Mouse (Mus musculus): ENCODE data around the gene Vars.
"Not testable (repeated sequence)": the region's sequence is repeated elsewhere in the genome, so short reads cannot be mapped to it uniquely, and the experiment has no call there.

Vars gene

DNA sequence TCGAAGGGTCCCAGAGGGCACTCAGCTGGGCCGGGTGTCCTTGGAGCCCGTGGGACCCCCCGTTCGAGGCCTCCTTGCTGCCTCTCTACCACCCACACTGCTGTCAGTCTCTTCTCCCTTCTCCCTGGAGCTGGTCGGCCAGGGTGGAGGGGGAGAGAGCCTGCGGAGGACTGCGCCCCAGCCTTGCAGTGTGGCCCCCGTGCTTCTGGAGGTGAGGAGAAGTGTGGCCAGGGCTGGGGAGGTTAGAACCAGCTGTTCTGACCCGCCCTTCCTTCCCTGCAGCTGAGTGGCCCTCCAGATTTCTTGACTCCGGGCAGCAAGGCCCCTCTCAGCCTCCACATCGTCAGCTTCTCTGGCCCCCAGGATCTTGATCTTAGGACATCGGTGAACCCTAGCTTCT, 23.5 kb downstream of the Vars start:
- no peak for DNase-seq (ENCODE audit: low spot score in 2 of 2)

DNA sequence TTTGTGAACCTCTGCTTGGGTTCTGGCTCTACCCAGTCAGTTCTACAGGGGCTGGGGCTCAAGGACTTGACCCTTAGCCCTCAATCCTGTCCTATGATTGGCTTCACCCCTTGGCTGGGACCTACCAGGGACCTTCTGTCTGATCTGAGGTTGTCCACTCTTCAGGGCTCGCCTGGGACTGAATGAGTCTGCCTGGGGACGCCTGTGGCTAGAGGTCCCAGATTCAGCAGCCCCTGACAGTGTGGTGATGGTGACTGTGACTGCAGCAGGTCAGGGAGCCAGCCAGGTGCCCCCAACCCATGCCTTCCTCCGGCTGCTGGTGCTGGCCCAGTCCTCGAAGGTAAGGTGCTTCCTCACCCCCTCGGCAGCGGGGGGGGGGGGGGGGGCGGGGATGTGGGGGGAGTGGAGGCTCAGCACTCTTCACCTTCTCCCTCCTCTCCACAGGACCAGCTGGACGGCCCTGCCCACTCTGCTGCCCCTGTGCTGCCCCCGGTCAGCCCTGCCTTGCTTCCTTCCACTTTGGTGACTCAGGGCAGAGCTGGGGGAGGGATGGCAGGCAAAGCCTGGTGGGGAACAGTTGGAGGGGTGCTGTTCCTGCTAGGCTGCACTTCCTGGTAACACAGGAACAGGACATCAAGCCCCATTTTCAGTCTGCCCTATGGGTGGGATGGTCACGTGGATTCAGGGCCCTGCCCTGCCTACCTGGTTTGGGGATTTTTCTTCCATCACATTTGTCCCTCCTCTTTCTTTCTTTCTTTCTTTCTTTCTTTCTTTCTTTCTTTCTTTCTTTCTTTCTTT, 24.1 kb downstream of the Vars start:
- DNase-seq (ENCODE audit: low spot score in 2 of 2): no peak

DNA sequence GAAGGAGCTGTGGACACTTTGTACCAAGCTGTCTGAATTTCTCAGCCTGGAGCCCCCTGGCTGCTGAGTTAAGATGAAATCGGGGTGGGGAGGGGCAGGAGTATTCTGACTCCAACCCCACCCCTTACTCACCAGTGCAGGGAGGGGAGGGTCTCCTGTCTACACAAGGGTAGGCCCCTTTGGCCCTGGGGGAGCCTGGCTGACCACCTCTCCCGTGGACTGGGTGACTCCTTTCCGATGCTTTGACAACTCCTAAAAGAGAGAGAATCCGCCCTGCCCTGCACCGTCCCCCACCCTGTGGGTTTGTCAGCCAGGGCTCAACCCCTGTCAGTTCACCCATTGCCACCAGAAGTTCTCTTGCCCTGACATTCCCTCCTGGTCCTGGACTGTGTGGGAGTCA, 25.4 kb downstream of the Vars start:
- no peak for DNase-seq (ENCODE audit: low spot score in 2 of 2)

DNA sequence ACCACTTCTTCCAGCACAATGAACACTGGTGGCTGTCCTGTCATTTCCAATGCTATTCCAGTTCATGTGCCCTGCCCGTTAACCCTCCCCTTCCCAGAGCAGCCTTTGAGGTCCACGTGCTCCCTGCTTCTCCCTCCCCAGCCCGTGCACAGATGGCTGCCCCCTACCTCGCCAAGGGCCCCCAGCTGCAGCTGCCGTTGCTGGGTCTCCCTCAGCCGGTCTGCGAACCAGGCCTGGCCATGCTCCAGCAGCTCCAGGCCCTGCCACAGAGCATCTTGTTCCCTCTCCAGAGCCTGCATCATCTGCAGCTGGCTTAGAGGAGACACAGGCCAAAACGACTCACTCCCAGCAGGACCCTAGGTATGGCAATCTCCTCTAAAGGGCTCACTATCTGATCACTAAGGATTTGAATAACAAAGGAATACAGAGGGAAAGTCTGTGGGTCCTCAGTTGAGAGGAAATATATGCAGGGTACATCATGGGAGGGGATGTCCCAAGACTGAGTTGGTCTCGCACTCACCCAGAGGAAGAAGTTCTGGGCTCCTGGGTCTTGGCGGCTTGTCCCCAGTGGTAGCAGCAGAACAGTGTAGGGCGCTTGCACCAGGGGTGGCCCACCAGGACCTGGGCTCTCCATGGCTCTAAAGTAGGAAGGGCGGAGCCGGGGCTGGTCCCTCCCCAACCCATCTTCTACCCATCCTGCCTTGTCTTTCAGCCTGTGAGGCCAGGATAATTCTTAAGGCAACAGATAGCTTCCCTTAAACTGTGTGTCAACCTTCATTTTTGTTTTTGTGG, 26.7 kb downstream of the Vars start, which contains the start of gene Sapcd1:
TSS of gene Sapcd1 (minus strand) at position 740 of the 792 bp plus-strand sequence.
- no peak for DNase-seq (ENCODE audit: low spot score in 2 of 2)

DNA sequence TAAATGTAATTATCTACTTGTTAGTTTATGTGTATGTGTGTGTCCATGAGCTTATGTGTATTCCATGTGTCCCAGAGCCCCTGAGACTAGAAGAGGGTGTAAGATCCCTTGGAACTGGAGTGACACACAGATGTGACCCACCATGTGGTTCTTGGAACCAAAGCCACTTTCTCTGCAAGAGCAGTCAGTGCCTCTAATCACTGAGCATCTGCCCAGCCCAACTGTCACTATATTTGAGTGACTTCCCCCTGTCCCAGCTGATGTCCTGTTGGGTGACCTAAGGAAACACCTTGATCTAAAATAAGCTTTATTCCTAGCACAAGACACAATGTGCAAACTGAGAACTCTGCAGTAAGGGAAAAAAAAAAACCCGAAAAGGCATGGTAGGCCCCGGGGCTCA, 27.5 kb downstream of the Vars start:
- DNase-seq (ENCODE audit: low spot score in 2 of 2): no peak

DNA sequence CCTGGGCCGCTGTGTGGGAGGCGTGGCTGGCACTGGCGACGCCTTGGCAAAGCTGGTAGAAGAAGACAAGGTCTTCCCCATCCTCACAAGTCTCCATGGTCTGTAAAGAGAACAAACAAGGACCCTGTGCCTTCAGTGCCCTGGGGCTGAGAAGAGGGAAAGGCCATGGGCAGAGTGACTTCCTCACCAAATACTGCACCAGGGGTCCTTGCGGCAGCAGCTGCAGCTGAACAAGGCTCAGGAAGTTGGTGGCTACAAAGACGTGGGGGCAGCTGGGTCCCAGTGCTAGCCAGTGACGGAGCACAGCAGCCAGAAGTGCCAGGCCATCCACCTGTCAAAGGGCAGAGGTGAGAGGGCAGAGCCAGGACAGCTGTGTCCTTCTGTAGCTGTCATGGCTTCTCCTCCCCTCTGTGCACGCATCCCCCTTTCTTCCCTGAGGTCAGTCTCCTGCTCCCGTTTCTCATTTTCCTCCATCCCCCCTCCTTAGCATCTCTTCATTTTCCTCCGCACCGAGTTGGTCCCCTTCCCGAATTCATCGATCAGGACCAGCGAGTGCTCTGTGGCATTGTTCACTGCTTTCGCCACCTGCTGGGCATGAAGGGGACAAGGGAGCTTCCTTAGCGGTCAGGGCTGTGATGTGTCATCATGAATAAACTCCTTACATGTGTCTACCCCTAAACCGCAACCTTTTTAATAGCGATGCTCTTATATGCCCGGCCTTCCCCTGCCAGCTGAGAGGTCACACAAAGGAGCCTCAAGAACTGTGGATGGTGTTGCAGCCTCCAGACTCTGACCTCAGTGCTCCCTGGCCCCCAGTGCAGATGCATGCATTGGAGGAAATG, 29.1 kb downstream of the Vars start:
- no peak for DNase-seq (ENCODE audit: low spot score in 2 of 2)

DNA sequence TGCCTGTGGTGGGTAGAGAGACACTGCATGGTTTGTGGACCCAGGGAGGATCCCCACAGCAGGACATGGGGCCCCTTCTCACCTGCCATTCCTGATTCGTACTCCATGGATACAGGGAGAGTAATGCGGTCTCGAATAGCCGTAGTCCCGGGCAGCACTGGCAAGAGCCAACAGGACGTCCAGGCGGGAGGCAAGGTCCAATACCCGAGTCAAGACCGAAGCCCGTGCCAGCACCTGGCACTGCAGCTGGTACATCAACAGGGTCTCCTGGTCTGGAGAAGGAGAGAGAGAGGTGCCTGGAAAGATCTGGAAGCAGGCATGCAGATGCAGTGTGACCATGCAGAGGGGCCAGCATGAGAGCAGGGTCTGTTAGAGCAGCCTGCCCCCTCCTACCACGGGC, 30.5 kb downstream of the Vars start:
- DNase-seq (ENCODE audit: low spot score in 2 of 2): no peak

DNA sequence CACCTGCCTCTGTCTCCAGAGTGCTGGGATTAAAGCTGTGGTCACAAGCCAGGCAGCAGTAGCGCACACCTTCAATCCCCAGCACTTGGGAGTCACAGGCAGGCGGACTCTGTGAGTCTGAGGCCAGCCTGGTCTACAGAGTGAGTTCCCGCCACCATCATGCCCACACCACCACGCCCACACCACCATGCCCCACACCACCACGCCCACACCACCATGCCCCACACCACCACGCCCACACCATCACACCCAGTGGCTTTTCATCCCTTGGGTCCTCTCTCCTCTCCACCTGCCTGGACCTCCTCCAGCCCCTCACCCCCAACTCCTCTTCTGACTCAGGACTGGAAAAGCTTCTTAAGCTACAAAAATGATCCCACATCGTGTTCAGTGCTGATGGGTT, 31.1 kb downstream of the Vars start:
- no peak for DNase-seq (ENCODE audit: low spot score in 2 of 2)

DNA sequence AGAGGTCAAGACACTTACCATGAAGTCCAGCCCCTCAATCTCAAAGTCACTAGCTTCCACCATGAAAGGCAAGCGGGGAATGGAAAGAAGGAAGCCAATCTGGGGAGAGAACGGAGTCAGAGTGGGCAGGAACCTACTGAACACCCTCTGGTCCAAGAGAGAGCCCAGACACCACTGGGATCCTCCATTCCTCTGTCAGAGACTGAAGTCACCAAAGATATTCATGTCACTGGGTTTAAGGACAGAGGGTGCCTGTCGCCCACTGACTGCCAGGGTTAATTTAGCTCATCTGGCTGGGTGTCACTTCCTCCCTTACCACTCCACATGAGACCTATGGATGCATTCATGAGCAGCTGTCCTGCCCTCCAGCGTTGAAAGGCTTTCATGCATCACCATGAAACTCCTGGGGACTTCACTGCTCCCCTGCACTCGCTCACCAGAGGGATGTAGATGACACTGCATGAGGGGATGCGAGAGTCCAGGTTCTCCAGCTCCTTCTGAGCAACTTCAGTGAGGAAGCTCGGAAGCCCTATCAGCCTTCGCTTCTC, 31.6 kb downstream of the Vars start:
- no peak for DNase-seq (ENCODE audit: low spot score in 2 of 2)

DNA sequence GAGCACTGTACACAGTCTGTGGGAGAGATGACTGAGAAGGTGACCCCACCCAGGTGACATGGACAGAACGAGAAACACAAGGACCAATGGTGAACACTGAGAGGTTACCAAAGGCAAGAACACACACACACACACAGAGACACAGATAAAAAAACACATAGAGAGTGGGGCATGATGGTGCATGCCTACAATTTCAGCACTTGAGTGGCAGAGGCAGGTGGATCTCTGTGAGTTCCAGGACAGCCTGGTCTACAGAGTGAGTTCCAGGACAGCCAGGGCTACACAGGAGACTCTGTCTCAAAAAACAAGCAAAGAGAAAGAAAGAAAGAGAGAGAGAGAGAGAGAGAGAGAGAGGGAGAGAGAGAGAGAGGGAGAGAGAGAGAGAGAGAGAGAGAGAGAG, 32.9 kb downstream of the Vars start:
- DNase-seq (ENCODE audit: low spot score in 2 of 2): not testable (repeated sequence)

DNA sequence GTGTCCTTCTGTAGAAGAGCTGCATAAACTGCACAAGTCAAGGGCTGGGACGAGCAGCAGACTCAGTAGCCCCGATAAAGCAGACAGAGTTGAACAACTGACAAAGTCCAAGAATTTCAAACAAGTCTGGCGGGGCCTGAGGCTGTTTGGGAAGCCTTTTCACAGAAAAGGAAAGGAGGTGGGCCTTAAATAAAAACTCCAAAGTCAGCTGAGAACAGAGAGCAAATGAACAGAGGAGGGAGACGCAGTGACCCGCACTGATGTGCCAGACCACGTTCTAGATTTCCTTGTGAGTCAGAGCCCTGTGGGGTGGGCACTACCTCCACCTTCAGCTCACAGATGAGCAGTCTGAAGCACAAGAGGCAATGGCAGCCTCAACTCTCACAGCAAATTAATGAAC, 34.1 kb downstream of the Vars start:
- no peak for DNase-seq (ENCODE audit: low spot score in 2 of 2)

DNA sequence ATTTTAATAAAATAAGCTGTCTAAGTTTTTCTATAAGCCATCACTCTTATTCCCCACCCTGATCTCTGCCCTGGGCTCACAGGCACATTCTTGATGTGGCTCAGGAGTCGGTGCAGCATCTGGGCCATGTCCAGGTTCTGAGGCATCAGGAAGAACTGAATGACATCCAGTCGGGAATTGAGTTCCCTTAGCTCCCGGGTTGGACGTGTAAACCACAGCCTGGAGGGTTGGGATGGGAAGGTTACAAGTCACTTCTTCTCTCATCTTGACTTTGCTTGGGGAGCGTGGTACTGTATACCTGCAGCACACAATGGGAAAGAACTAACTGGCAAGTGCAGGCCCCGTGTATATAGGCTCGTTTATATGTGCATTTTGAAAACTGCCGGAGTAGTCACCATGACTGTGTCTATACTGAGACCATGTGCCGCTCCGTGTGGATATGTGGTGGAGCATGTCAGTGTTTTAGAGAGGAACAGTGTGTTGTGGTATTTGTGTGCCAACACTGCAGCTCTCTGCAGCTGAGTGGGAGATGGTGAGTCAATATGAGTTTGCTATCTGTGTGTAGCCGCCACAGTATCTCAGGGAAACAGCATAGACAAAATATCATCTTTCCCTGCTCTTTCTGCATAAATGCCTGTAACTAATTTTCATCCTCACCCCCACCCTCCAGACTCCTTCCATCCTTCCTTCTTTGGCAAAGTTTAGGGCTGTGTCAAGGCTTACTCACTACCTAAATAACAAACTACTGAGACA, 38.5 kb downstream of the Vars start:
- no peak for DNase-seq (ENCODE audit: low spot score in 2 of 2)

DNA sequence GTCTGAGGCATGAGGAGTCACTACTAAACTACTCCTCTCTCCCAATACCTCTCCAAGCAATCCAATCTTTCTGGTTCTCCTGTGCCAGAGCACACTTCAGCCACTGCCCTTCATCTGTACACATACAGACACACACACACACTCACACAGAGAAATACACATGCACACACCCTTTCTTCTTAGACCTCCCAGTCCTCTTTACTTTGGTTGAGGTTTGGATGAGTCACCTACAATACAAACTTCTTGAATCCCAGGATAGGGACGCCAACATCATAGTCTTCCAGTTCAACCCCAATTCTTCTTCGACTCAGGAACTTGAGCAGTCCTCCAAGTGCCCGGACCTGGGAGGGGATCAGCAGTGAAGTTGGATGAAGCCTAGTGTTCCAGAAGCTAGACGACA, 43.0 kb downstream of the Vars start:
- DNase-seq (ENCODE audit: low spot score in 2 of 2): no peak

DNA sequence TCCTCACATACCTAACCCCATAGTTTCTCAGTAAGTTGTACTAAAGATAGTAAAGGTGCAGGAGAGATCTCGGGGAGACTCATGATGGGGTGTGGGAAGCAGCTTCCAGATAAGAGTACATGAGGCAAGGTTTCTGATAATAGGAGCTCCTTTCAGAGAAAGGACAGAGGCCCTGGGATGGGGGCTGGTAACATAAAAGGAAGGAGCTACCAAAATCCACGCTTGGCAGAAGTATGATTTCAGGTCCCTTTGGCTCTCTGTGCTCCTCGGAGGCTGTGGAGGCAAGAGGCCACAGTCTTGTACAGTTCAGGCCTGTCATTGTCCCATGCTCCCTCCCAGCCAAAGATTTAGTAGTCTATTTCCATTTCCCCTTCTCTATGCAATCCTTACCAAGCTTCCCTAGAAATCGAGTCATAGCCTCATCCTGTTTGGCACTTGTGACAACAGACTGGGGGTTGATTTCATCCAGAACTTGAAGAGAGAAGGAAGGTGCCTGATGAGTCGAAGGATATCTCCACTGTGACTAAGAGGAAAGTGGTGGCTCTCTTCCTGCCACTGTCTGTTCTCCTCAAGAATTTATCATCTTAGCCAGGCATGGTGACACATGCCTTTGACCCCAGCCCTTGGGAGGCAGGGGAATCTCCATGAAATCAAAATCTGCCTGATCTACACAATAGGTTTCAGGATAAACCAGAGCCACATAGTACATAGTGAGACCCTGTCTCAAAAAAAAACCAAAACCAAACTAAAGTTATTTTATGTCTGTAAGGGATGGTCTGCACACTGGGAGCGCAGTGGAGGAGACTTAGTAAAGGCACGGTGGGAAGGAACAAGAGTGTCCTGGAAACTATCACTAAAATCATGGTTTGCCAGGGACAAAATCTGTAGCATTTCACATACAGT, 44.4 kb downstream of the Vars start:
- DNase-seq (ENCODE audit: low spot score in 2 of 2): no peak

DNA sequence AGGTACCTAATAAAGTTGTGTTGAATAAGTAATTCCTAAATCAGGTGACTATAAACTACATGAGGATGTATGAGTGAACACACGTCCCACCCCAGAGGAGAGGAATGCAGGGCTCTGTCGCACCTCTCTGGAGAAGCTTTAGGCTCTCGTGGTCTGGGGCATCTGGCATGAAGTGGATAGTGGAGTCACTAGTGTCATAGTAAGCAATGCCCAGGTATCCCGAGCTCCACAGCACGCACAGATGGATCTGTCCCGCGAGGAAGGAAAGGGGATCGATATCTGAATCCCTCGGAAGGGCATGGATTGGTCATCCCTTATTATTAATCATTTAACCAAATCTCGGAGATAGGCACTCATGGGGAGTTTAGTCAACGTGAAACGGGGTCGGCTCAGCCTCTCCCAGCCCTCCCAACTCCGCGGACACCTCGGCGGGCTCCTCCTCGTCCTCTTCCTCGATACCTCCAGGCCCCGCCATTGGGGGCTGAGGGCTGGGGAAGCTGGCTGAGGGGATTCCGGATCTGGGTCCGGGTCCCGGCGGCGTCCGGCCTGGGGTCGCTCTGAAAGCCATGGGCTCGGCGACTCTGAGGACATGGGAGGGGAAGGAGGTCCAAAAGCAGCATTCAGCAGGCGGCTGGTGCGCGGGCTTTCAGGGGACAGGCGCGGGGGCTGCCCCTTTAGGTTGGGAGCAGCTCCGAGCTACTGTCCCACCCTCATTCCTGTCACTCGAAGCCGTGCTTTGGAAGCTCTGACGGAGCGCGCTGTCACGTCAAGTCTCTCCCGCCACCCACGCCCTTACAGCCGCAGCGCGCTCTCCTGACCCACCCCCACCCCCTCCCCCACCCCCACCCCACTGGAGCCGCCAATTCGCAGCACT, 45.3 kb downstream of the Vars start:
- DNase-seq (ENCODE audit: low spot score in 2 of 2): no peak

DNA sequence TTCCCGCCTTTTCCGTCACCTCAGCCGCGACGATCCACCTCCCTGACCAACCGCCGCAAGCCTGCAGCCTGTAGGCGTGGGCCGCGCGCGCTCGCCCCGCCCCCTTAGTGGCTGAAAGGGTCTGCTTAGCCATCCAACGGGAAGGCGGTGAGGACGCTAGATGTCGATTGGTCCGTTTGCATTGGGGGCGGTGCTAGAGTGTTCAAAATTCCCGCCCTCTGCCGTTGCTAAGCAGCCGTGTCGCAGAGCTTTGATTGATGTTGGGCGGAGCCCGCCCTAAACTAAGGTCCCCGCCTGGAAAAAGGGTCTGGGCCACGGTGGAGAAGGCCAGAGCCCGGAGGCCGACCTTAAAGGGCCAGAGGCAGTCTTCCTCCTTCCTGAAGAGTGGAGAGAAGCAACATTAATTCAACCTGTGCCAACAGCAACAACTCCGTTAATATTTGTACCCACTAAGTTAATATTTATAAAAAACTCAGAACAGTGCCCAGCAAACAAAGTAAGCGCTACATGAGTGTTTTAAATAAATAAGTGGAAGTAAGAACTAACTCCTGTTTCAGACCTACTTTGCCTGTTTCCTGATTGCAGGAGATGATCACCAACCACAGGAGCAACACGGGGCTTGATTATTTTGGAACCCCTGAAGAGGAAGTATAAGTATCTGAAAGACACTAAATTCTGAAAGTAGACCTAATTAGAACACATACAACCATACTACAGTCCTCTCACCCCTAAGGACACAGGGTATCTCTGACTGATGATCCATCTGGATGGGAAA, 46.1 kb downstream of the Vars start, which contains the start of gene Msh5:
TSS of gene Msh5 (minus strand) at position 65 of the 775 bp plus-strand sequence.
- DNase-seq (ENCODE audit: low spot score in 2 of 2): peak; percentile 90 to 95

DNA sequence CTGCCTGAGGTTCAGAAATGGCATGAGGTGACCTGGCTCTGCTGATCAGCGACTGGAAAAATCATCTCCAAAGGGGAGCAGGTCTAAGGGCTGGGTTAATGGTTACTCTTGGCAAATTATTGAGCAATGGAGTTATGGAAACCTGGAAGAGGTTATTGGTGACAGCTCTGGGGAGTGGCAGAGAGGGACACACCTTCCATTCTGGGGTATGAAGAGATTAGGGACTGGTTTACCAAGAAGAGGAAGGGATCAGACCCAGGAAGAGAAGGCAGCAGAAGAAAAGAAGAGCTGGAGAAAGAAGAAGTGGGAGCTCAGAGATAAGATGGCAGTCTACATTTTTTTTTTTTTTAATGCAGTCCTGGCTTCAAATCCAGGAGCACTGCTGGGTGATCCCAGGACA, 46.9 kb downstream of the Vars start:
- DNase-seq (ENCODE audit: low spot score in 2 of 2): no peak

All from frontal cortex, postnatal 36 days (tissue).